Mouse (Mus musculus) heart, embryonic 11.5 days (tissue): ENCODE data around the gene Mb21d2. TPM values are rescaled to one million over a fixed set of nuclear protein-coding genes. Genes with fewer than 3 reads are reported as not detected.

Experiments used
- ATAC-seq: fragments of 200-750 bp; cut with Nextera tagmentation; replicated peaks from 2 replicates; pipeline ENCODE4 v1.8.0; 2017; ENCODE audit warnings: moderate library complexity; ENCODE audit not compliant: insufficient number of reproducible peaks, low FRiP score, low TSS enrichment
- H3K27ac ChIP-seq: fragments of 300-500 bp; sonication (generic); 2 replicates; pipeline ENCODE4 v1.5.1; 2014; ENCODE audit warnings: mild to moderate bottlenecking, low read depth, low read length
- H3K27me3 ChIP-seq: fragments of 300-500 bp; sonication (generic); 2 replicates; pipeline ENCODE4 v1.6.1; 2014; ENCODE audit warnings: mild to moderate bottlenecking, low read length, mixed read lengths; ENCODE audit not compliant: control insufficient read depth, insufficient read depth
- H3K36me3 ChIP-seq: fragments of 300-500 bp; sonication (generic); 2 replicates; pipeline ENCODE4 v1.6.1; 2014; ENCODE audit warnings: mild to moderate bottlenecking, low read length, moderate library complexity, mixed read lengths; ENCODE audit not compliant: control insufficient read depth, insufficient read depth
- H3K4me1 ChIP-seq: fragments of 300-500 bp; sonication (generic); 2 replicates; pipeline ENCODE4 v1.6.1; 2014; ENCODE audit warnings: low read length; ENCODE audit not compliant: control insufficient read depth, insufficient read depth
- H3K4me2 ChIP-seq: fragments of 300-500 bp; sonication (generic); 2 replicates; pipeline ENCODE4 v1.6.1; 2014; ENCODE audit warnings: mild to moderate bottlenecking, moderate library complexity
- H3K4me3 ChIP-seq: fragments of 300-500 bp; sonication (generic); 2 replicates; pipeline ENCODE4 v1.5.1; 2014; ENCODE audit warnings: low read depth, low read length
- H3K9ac ChIP-seq: fragments of 300-500 bp; sonication (generic); 2 replicates; pipeline ENCODE4 v1.6.1; 2014; ENCODE audit warnings: mild to moderate bottlenecking, low read depth, low read length, moderate library complexity
- H3K9me3 ChIP-seq: fragments of 300-500 bp; sonication (generic); replicated peaks from 2 replicates; pipeline ENCODE4 v1.6.1; 2016; ENCODE audit warnings: low read length; ENCODE audit not compliant: control insufficient read depth
- whole genome bisulfite sequencing: fragments of 180-500 bp; shearing (Covaris S2); extraction: QIAGEN DNeasy Blood & Tissue Kit; methylation state at CpG from one replicate; pipeline ENCODE4 v1.1.7; 2014; ENCODE audit not compliant: insufficient replicate concordance; 5-methylcytosine and 5-hydroxymethylcytosine counted together
- polyA plus RNA-seq: library from polyadenylated mRNA; unstranded; fragments of >200 nt; fragmentation: Nextera tagmentation; extraction: Ambion mirVana; gene quantifications from 2 replicates; pipeline ENCODE4 v1.2.1, GENCODE M21; 2014

The Mb21d2 gene
- polyA plus RNA-seq, 1 experiment from 2014 or later: 5.8 TPM

DNA sequence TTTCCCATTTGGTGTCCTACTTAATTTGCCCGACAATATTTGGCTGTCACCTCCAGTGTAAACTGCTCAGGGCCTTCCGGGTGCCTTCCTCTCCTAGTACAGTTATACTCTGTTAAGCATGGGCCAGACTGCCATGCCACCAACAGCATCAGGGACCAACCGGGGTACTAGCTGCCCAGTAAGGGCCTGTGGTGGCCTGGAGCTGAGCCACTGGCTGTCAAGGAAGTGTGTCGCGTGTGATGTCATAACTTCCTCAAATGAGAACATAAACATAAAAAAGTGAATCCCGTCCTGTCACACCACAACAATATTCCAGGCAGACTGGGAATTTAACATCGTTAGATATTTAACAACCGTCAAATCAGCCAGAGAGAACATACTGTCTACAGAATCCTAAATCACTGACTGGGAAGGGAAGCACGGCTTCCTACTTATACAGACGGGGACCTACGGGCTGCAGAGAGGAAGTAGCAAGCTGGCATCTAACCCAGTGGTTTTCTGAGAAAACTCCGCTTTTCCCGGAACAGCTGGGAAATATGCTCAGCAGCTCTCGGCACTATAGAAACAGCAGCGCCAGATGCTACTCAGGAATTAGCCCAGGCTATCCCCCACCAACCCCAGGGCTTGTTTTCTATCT is 17.9 kb downstream of the Mb21d2 start:
- H3K36me3 ChIP-seq: no peaks in the 10 kb centered on the region
- peaks cover 4% of the 10 kb centered on the region; the same call in 1 of the 2 replicates for H3K4me1 ChIP-seq
- no peaks in the 10 kb centered on the region for H3K9me3 ChIP-seq
- ATAC-seq: no peak
- H3K4me3 ChIP-seq: no peak overlapping the region
- H3K27ac ChIP-seq: no peak overlapping the region
- no peaks in the 10 kb centered on the region for H3K27me3 ChIP-seq
- H3K9ac ChIP-seq: no peak overlapping the region
- no peak overlapping the region for H3K4me2 ChIP-seq
- 78% methylated on average over 15 of the region's 15 CpGs for WGBS

DNA sequence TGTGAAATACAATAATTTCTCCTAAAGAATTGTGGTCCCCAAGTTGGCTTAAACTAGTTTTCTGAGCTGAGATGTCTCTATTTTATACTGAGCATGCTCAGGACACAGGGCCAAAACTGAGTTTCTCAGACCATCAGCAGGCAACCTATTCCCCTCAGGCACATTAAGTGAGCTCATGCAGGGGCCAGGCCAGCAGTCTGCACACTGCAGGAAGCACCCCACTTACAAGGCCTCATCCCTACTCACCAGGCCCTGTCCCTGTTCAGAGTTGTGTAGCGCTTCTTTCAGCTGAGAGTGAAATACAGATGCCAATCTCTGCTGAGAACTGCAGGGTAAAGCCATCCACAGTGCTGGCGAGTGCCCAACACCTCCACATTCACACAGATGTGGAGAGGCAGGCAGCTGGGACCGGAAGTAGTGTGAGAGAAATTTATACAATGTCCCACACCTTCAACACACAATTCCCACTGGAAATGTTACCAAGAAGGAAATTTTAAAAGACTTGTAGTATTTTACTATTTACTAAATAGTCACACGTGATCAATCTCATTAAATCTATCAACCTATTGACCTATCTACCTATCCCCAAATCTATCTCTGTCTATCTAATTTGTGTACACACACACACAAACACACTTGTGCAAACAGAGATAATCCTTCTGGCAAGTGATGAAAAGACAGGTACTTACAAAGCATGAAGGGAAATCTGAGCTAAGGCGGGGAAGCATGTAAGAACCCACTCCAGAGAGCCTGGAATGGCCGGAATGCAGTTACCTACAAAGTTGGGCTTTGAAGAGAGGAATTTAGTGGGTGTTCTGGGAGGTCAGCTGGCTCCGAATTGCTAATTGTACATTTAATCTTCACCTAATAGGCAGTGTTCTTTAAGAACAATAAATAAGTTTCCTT is 22.9 kb downstream of the Mb21d2 start:
- ATAC-seq: no peak

DNA sequence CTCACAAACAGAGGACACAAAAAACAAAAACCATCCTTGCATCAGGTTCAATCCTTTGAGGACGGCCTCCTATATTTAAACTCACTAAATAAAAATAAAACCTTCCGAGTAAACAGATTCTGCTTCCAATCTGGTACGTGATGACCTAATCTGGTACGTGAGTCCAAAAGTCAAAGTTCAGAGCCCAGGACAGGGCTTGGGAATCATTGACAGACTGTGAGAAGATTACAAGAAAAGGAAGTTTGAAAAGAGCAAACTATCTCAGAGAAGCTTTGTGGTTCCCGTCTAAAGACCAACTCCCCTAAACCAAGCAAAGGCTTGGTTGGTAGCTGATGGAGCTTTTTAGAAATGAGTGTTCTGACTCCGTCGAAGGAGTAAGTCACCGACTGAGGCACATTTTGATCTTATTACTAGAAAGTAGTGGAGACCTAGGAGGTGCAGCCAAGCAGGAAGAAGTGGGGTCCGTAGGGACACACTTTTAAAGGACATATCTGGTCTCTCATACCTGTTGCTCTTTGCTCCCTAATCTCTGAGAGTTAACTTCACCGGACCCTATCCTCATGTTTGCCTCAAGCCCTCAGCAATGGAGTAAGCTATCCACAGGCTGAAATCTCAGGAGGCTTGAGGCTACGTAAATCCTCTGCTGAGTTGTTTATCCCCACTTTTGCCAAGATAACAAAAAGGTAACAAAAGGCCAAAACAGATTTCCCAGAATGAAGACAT is 23.7 kb downstream of the Mb21d2 start:
- H3K27ac ChIP-seq: no peak overlapping the region
- H3K4me2 ChIP-seq: no peak overlapping the region
- H3K4me1 ChIP-seq: peaks cover 13% of the 10 kb centered on the region
- 76% methylated on average over 11 of the region's 11 CpGs for WGBS
- no peak overlapping the region for H3K4me3 ChIP-seq
- no peak overlapping the region for H3K9ac ChIP-seq
- no peak for ATAC-seq
- H3K36me3 ChIP-seq: no peaks in the 10 kb centered on the region
- H3K9me3 ChIP-seq: no peaks in the 10 kb centered on the region
- no peaks in the 10 kb centered on the region for H3K27me3 ChIP-seq

More for the DNA sequence above, 22.9 kb downstream of the Mb21d2 start:
- Histone ChIP-seq H3K9me3 (no peaks in the 10 kb centered on the region), H3K36me3 (no peaks in the 10 kb centered on the region), H3K27me3 (no peaks in the 10 kb centered on the region), H3K27ac (no peak overlapping the region), H3K4me3 (no peak overlapping the region), H3K9ac (no peak overlapping the region), H3K4me1 (peaks cover 13% of the 10 kb centered on the region), H3K4me2 (no peak overlapping the region)
- WGBS: 64% methylated on average over 7 of the region's 7 CpGs

DNA sequence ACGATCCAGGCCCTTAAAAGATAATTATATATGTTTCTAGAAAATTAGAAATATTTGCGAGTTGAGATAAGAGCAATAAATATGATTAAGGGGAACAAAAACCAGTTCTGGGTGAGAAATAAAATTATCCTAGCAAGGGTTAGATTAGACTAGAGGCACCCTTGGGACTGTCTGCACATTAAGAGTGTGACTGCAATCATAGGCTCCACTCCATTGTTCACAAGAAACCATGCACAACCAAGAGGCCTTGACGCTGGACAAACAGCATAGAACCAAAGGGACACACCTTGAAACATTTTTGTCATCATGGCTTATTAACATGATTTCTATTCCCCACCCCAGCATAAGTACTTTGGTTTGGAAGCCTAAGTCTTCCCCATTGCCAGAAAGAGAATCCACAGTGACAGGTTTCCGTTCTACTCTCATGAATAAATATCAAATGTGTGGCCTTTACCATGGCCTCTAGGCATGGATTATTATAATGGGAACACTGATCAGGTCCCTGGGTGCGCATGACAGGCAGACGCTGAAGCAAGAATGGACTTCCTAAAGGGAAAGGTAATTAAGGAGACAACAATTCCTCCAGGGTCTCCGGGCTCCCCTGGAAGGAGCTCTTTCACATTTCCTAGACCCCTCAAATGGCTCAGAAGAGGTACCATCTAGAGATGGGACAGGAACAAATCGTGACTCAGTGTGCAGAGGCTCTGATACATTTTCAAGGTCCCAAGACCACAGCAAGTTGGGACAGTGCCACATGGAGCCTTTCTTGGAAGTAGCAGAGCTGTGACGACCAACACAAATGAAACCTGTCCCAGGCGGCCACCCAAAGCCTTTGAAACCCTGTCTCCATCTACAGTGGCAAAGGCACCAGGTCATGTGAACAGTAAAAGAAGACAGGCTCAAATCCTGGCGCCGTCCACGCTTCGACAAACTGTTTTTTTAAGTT is 26.6 kb downstream of the Mb21d2 start:
- no peak overlapping the region for H3K4me3 ChIP-seq
- no peaks in the 10 kb centered on the region for H3K9me3 ChIP-seq
- H3K36me3 ChIP-seq: no peaks in the 10 kb centered on the region; the same call in 1 of the 2 replicates
- no peaks in the 10 kb centered on the region for H3K27me3 ChIP-seq
- H3K9ac ChIP-seq: no peak overlapping the region
- H3K4me1 ChIP-seq: peaks cover 25% of the 10 kb centered on the region
- no peak overlapping the region for H3K27ac ChIP-seq
- H3K4me2 ChIP-seq: no peak overlapping the region
- WGBS: 87% methylated on average over 14 of the region's 14 CpGs
- no peak for ATAC-seq

DNA sequence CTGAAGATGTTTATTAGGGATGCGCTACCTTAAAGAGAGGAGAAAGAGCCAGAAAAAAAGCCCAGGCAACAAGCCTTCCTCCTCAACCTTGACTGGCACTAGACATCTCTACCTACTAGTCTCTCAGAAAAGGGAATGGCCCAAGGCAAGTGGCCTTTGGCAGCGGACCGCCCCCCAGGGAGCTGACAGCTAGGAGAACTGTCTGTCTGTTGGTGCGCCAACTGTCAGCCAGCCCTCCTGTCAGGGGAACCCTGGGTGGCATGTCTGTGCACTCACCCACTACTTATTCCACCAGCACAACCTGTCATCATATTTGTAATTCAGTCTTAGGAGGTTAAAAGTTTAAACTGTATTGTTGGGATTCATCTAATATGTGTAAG is 30.3 kb downstream of the Mb21d2 start:
- Histone ChIP-seq H3K4me2 (no peak overlapping the region), H3K27me3 (no peaks in the 10 kb centered on the region), H3K9ac (no peak overlapping the region), H3K4me3 (no peak overlapping the region), H3K9me3 (no peaks in the 10 kb centered on the region), H3K27ac (no peak overlapping the region), H3K36me3 (no peaks in the 10 kb centered on the region; the same call in 1 of the 2 replicates), H3K4me1 (peaks cover 14% of the 10 kb centered on the region)
- no peak for ATAC-seq
- 50% methylated on average over 4 of the region's 4 CpGs for WGBS

DNA sequence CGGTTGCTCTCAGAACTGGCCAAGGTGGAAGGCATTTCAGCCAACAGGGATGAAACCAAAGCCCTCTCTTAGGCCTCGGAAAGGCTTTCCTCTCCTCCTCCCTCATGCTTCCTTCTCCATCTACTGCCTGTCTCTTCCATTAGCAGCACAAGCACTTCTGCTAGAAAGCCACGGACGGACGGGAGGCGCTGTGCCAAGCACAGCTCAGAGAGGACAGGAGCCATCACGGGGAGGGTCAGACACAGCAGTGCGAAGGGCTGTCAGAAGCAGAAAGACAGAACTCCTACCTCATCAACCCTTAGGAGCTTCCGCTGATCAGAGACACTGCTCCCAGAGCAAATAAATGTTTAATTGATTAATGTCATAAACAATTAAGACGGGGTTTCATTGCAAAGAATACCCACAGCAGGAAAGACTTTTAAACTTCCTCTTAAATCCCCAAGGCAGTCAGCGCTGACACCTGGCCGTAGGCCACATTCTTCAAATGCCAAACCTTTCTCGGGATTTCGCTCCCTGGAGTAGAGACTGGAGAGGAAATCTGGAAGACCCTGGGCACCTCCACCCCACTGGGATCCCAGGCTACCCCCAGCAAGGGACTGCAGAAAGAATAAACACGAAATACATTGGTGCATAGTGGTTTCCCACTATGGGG is 30.8 kb downstream of the Mb21d2 start:
- no peak overlapping the region for H3K4me3 ChIP-seq
- peak overlapping the region; percentile 35 for H3K4me2 ChIP-seq
- no peak overlapping the region for H3K27ac ChIP-seq
- H3K27me3 ChIP-seq: no peaks in the 10 kb centered on the region
- no peak overlapping the region for H3K9ac ChIP-seq
- WGBS: 22% methylated on average over 15 of the region's 15 CpGs
- H3K4me1 ChIP-seq: peaks cover 12% of the 10 kb centered on the region
- no peaks in the 10 kb centered on the region for H3K9me3 ChIP-seq
- no peaks in the 10 kb centered on the region; the same call in 1 of the 2 replicates for H3K36me3 ChIP-seq
- ATAC-seq: no peak

DNA sequence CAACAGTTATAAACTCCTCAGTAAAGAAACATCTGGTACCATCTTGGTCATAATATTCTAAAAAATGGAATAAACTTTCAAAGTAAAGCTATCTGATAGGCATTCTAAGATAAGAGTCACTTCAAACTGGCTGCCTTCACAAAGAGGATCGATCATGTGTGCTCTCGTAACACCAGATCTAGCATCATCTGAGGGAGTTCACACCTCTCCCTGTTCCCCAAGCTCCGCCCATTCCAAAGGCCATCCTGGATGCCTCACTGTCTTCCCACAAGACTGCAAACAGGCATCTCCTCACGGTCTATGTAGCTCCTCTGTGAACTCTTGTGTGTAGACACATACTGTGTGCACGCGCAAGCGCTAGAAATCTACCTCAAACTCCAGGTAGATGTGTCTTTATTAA is 32.9 kb downstream of the Mb21d2 start:
- H3K9me3 ChIP-seq: no peaks in the 10 kb centered on the region
- no peak overlapping the region for H3K9ac ChIP-seq
- 94% methylated on average over 7 of the region's 7 CpGs for WGBS
- no peak overlapping the region for H3K4me3 ChIP-seq
- peaks cover 12% of the 10 kb centered on the region for H3K4me1 ChIP-seq
- no peak overlapping the region for H3K27ac ChIP-seq
- H3K27me3 ChIP-seq: no peaks in the 10 kb centered on the region
- H3K4me2 ChIP-seq: no peak overlapping the region
- no peak for ATAC-seq
- no peaks in the 10 kb centered on the region; the same call in 1 of the 2 replicates for H3K36me3 ChIP-seq
